Mouse (Mus musculus) lung, postnatal 14 days (tissue): ENCODE data around the gene Npffr2.
A peak's percentile ranks its signal among the peaks of the same experiment; 100 is the strongest.
"Not testable (repeated sequence)": the region's sequence is repeated elsewhere in the genome, so short reads cannot be mapped to it uniquely, and the experiment has no call there.

Experiments used
- DNase-seq: peaks from one replicate; pipeline ENCODE4 v3.0.0; 2021

Npffr2 gene

GRCm38 (mm10) chr5:89526878-89527578, at the start of gene Npffr2:
Npffr2 (plus strand) TSS chr5:89527429.
- peak; percentile 26 for DNase-seq

DNA sequence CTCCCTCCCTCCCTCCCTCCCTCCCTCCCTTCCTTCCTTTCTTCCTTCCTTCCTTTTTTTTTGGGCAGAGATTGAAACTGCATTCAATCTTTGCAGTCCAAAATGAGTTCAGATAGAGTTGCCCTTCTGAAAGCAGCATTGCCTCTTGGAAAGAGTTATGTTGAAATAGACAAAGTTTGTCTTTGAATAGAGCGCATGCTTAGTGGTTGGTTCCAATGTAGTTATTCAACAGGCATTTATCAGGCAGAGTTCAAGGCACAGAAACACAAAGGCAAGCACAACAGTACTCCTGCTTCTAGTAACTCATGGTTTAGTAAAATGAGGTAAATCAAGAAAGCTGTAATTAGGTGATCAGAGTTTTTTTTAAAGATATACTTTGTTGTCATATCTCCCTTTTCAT, 34.7 kb upstream of the Npffr2 start:
- no peak for DNase-seq

GRCm38 (mm10) chr5:89500182-89500581, 27.0 kb upstream of the Npffr2 start:
- DNase-seq: peak; percentile 49

DNA sequence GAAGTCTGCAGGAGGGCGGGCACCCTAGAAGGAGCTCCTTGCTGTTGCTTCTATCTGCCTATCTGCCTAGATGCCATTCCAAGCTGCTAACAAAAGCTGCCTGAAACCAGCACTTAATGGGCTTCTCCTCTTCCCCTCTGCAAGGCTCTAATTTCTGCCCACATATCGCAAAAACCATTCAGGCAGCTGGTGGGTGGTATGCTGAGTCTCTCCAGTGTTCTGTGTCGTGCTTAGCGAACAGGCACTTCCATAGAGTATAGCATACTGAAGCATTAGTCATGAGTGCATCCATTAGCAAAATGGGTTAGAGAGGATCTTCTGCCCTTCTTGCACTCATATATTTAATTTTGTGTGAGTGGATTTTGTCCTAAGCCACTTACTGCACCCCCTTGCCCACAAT, 8.6 kb upstream of the Npffr2 start:
- DNase-seq: no peak

DNA sequence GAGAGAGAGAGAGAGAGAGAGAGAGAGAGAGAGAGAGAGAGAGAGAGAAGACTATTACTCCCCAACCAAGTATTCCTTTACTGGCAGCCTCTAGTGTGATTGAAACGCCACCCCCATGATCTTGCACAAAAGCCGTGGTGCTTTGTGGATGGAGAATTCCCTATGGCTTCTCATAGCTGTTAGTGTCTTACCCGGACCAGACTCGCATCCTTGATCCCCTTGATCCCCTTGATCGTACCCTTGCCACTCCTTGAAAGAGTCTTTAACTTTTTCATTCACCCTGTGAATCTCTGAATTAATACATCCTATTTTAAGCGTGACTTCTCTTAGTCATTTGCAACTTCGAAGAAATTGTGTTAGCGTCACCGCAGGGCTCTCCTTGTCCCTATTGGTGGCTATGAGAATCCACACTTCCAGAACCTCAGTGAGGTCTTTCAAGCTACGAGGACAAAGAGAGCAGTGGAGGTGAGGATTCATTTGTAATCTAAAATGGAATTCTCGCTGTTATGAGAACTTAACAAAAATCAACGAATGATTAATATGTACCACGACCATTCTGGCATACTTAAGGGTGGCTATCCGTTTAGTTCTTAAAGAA, 949 bp upstream of the Npffr2 start:
- no peak for DNase-seq

GRCm38 (mm10) chr5:89528951-89529350, 1.7 kb downstream of the Npffr2 start:
- DNase-seq: no peak

DNA sequence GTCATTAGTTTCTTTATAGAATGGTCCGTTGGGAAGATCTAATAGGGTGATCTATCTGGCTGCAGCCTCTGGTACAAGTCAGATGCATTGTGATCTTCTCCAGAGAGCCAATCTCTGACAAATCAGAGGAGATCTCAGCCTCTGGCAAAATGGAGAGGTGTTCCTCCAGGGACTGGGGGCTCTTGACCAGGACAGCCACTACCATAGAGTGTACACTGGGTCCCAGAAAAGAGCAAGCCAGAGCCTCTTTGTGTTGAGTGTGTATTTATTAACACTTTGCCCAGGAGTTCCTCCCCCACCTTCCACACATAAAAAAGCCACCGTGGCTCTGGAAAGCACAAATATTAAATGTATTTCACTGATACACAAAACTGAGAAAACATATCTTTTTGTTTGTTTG, 2.2 kb downstream of the Npffr2 start:
- DNase-seq: no peak

DNA sequence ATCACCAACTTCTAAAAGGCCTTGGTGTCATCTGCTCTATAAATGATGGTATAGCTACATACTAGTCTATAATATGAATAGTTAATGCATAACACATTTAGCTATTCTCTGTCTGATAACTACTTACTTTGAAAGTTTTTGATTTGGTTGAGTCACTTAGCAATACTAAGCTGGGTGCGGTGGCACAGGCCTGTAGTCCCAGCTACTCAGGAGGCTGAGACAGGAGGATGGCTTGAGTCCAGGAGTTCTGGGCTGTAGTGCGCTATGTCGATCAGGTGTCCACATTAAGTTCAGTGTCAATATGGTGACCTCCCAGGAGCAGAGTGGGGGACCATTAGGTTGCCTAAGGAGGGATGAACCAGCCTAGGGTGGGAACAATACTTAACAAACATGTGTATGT, 8.8 kb downstream of the Npffr2 start:
- DNase-seq: no peak

DNA sequence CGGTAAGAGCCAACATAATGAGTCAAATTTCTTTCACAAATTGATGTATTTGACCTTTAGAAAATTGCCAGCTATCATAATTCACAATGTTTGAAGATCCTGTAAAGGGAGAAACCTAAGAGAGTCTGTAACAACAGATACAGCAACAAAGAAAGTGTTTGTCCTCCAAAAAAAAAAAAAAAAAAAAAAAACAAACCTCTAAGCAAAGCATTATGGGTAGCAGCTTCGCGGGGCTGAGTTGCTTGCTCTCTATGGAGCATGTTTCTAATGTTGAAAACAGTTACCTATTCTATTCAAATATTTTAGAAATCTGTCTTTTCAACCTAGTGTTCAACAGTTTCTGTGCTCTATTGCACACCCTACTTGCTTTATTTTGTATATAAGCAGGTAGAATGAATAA, 15.2 kb downstream of the Npffr2 start:
- no peak for DNase-seq

DNA sequence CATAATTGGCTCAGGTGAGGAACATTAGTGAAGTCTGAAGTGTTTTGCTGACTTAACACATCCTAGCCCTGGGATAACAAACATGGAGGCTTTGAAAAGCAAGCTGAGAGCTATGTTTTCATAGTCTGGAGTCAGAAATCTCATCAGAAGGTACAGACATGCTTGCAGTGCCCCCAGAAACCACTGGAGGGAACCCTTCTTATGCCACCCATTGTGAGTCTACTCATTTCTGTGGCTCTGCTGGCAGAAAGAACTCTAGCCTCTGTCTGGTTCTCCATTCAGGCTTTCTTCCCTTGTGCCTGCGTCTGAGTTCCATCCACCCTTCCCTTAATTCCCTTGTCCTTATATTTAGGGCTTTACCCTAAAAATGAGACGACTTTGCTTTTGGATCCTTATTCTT, 16.2 kb downstream of the Npffr2 start:
- DNase-seq: peak; percentile 67

GRCm38 (mm10) chr5:89559118-89559517, 31.9 kb downstream of the Npffr2 start:
- not testable (repeated sequence) for DNase-seq

GRCm38 (mm10) chr5:89561381-89561780, 34.2 kb downstream of the Npffr2 start:
- no peak for DNase-seq

DNA sequence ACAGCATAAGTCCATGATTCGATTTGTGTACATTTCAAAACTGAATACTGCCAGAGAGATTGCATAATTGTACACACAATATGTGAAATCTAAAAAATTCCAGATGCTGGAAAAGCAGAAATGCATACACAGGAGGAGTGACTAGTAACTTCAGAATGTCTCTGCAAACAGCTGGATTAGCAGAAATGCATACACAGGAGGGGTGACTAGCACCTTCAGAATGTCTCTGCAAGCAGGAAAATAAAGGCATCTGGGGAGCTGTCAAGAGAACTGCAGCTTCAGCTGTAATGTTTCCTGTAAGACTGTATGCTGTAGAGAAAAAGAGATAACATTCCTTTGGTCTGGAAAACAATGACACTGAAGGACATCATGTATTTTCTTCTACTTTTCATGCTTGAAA, 51.4 kb downstream of the Npffr2 start:
- DNase-seq: no peak

DNA sequence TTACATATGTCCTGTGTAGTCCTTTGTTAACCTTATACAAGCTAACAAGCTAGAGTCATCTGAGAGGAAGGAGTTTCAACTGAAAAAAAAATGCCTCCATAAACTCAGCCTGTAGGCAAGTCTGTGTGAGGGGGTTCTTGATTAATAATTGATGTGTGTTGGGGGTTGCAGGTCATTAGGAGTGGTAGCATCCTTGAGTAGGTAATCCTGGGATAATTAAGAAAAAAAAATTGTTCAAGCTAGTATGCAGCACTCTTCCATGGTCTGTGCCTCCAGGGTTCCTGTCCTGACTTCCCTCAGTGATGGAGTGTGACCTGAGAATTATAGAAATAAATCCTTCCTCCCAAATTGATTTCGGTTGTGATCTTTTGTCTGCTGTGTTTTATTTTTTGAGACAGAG, 52.0 kb downstream of the Npffr2 start:
- no peak for DNase-seq

- DNase-seq: no peak
Measured at GRCm38 (mm10) chr5:89581143-89581542, 53.9 kb downstream of the Npffr2 start.

DNA sequence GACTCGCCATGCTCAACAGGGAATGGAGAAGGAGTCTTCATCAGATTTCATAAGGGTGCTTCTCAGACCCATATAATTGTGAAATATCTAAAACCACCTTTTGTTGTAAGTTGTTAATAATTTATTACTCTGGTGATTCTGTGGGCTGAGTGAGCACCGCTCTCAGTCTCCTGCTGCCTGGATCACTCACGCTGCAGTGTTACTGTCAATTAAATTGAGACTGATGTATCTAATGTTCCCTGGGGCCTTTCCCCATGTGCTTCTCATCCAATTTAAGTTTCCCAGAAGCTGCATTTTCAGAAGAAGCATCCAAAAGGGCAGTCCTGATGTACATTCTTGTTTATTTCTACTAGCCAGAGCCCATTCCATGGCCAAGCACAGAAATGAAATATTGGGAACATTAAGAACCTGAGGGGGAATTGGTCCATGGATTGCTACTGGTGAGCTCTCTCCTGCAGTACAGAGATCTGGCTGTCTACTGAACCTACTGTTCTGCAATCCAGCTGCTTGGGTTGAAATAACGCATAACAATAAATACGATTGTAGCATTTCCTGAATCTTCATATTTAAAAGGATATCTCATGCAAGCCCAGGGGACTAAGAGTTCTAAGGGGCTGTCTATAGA, 54.6 kb downstream of the Npffr2 start:
- no peak for DNase-seq

GRCm38 (mm10) chr5:89585021-89585420, 57.8 kb downstream of the Npffr2 start:
- no peak for DNase-seq

DNA sequence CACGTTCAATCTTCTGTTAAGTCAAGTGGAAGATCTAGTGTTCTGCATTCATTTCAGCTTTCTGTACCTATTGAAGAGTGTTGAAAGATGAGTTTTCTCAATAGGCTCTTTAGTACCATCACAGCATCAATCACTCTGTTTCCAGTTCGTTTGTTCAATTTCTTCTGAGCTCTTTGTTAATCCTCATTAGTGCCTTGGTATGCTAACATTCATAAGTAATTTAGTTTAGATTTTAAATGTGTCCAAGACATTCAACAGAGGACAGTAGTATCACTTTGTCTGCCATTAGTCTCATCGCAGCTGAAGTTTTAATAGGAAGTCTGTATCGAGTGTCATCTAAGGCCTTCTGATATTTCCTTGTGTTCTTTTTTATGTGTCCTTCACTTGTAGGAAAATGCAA, 65.1 kb downstream of the Npffr2 start:
- DNase-seq: no peak

DNA sequence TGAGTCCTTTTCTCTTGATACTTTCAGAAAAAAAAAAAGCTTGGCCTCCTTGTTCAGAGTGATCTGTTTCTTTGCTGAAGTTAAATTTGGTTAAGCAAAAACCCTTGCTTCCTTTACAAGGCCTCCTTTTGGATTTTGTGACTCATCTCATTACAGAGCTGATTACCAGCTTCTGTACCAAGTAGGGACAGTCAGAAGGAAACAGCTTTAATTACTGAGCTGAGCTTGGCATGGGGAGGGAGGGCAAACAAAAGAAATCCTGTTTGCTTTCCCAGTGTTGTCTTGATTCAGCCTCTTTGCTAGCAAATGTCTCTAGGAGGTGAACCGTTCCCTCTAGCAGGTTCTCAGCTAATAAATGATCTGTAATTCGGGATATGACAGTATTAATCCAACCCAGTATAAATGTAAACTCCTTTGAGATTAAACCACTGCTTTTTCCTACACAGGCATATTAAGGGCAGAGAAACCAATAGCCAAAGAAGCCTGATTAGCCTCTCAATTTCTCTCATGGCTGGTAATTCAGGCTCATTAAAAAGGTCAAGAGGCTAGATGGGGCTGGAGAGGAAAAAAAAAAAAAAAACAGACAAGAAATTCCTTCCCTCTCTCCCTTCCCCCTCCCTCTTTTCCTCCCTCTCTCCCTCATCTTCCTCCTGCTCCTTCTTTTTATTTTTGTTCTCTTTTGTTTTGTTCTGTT, 84.2 kb downstream of the Npffr2 start:
- no peak for DNase-seq

GRCm38 (mm10) chr5:89612262-89612661, 85.0 kb downstream of the Npffr2 start:
- no peak for DNase-seq

GRCm38 (mm10) chr5:89631599-89631998, 104.4 kb downstream of the Npffr2 start:
- DNase-seq: no peak
